Comparison of ENCODE assay signal across 8 mouse cellular contexts in genomic region chr8:109779431-109780228, GRCm38 (mm10). TPM values are rescaled to one million over a fixed set of nuclear protein-coding genes. Genes with fewer than 3 reads are reported as not detected.
DNase-seq lines count a peak whose midpoint lies in the region; ATAC-seq and TF ChIP-seq lines count a peak whose summit lies in the region.

No protein-coding gene starts in this region.

- peak overlapping the region; percentile 94 for H3K4me3 ChIP-seq in C2C12 (ENCODE audit: insufficient read depth, poor library complexity, severe bottlenecking)
- H3K4me3 ChIP-seq in forebrain, embryonic 13.5 days, result peak overlapping the region; percentile 98
- peak overlapping the region; percentile 98 for H3K4me3 ChIP-seq in liver, embryonic 12.5 days
- peak overlapping the region; percentile 87 for H3K4me3 ChIP-seq in olfactory bulb, adult 2 months (ENCODE audit: insufficient read depth, low read depth, low read length)

- no peaks in the 10 kb centered on the region for H3K9me3 ChIP-seq in forebrain, embryonic 13.5 days (replicated peaks)
- H3K9me3 ChIP-seq in liver, embryonic 12.5 days (replicated peaks), result no peaks in the 10 kb centered on the region

- peak overlapping the region; percentile 93 for H3ac ChIP-seq in C2C12 (ENCODE audit: control insufficient read depth, insufficient read length, low read depth)

- TF ChIP-seq CTCF in C2C12 (IDR thresholded peaks at IDR 0.05; ENCODE audit: control insufficient read depth, insufficient read depth, insufficient read length), result no peak
- no peak for TF ChIP-seq CTCF in olfactory bulb, adult 2 months (IDR thresholded peaks at IDR 0.05; ENCODE audit: insufficient read depth, low read depth, low read length)

- H3K27me3 ChIP-seq in C2C12 (ENCODE audit: control insufficient read depth, insufficient read depth, insufficient read length), result no peaks in the 10 kb centered on the region
- peaks cover 12% of the 10 kb centered on the region for H3K27me3 ChIP-seq in forebrain, embryonic 13.5 days
- H3K27me3 ChIP-seq in liver, embryonic 12.5 days (replicated peaks), result peaks cover 13% of the 10 kb centered on the region

- peak overlapping the region; percentile 97; the same call in 1 of the 2 replicates for H3K27ac ChIP-seq in forebrain, embryonic 13.5 days
- peak overlapping the region; percentile 97 for H3K27ac ChIP-seq in liver, embryonic 12.5 days
- H3K27ac ChIP-seq in olfactory bulb, adult 2 months (ENCODE audit: insufficient read depth, low read depth, low read length), result no peak overlapping the region; the same call in 1 of the 2 replicates

- WGBS in forebrain, embryonic 13.5 days, result 25% methylated on average over 24 of the region's 24 CpGs
- 16% methylated on average over 24 of the region's 24 CpGs for whole genome bisulfite sequencing in liver, embryonic 12.5 days (ENCODE audit: insufficient replicate concordance)
- WGBS in olfactory bulb, adult 2 months, result 16% methylated on average over 24 of the region's 24 CpGs

- no peak for ATAC-seq in forebrain, embryonic 13.5 days
- no peak for ATAC-seq in liver, embryonic 12.5 days

- peaks cover 61% of the 10 kb centered on the region for H3K79me2 ChIP-seq in C2C12 (ENCODE audit: control insufficient read depth, insufficient read depth)

- DNase-seq in cerebellum, adult 18-20 months, result peak; percentile 3 to 15
- no peak for DNase-seq in cerebellum, adult 11 months
- DNase-seq in right cerebral cortex, postnatal 25 days, result no peak
- no peak for DNase-seq in urinary bladder, adult 2 months (ENCODE audit: low spot score)

- peaks cover 56% of the 10 kb centered on the region for H3K79me3 ChIP-seq in C2C12 (ENCODE audit: low read depth)

- no peaks in the 10 kb centered on the region for H3K36me3 ChIP-seq in C2C12 (ENCODE audit: control insufficient read depth, insufficient read depth)
- H3K36me3 ChIP-seq in forebrain, embryonic 13.5 days (ENCODE audit: poor library complexity, severe bottlenecking), result no peaks in the 10 kb centered on the region
- no peaks in the 10 kb centered on the region for H3K36me3 ChIP-seq in liver, embryonic 12.5 days

- no peak for TF ChIP-seq POLR2A in olfactory bulb, adult 2 months (IDR thresholded peaks at IDR 0.05; ENCODE audit: insufficient read depth, low read depth, low read length)

- peak overlapping the region; percentile 91 for H3K4me2 ChIP-seq in forebrain, embryonic 13.5 days
- H3K4me2 ChIP-seq in liver, embryonic 12.5 days, result peak overlapping the region; percentile 93

- H3K9ac ChIP-seq in forebrain, embryonic 13.5 days, result peak overlapping the region; percentile 96
- peak overlapping the region; percentile 96 for H3K9ac ChIP-seq in liver, embryonic 12.5 days

- peaks cover 17% of the 10 kb centered on the region for H3K4me1 ChIP-seq in forebrain, embryonic 13.5 days
- H3K4me1 ChIP-seq in liver, embryonic 12.5 days, result peaks cover 45% of the 10 kb centered on the region
- H3K4me1 ChIP-seq in olfactory bulb, adult 2 months (ENCODE audit: control insufficient read depth, insufficient read depth, low read length), result no peaks in the 10 kb centered on the region

TF ChIP-seq in C2C12, 6 proteins besides CTCF, POLR2A, EP300 and RAD21:
- TF ChIP-seq MYOD1 (IDR thresholded peaks at IDR 0.05; ENCODE audit: control insufficient read depth, insufficient read length, low read depth) (no peak), FOSL1 (IDR thresholded peaks at IDR 0.05; ENCODE audit: insufficient read depth, low read length, poor library complexity, severe bottlenecking) (no peak), CEBPB (IDR thresholded peaks at IDR 0.05; ENCODE audit: low read depth) (no peak), MYOG (IDR thresholded peaks at IDR 0.05; ENCODE audit: control insufficient read depth, extremely low read depth, insufficient read length) (no peak), USF1 (IDR thresholded peaks at IDR 0.05; ENCODE audit: low read depth) (no peak), MAX (IDR thresholded peaks at IDR 0.05) (no peak)

RNA-seq across cellular contexts. Expression of gene Ap1g1, which starts 1.3 kb away (rescaled TPM):
- polyA plus RNA-seq in C2C12 (2012; fragmentation: generic; extraction: Trizol), result 25.6 TPM
- 45.7 and 50.6 TPM in 2 replicates for polyA plus RNA-seq in forebrain, embryonic 13.5 days (2015; fragmentation: Nextera tagmentation; extraction: Ambion mirVana)
- 25.8 and 25.9 TPM in 2 replicates for polyA plus RNA-seq in liver, embryonic 12.5 days (2016; fragmentation: Nextera tagmentation; extraction: Ambion mirVana)
- polyA plus RNA-seq in olfactory bulb, adult 2 months (2012; ENCODE audit: insufficient read depth, insufficient read length, low replicate concordance, missing spikeins), result not detected in 2 replicates
- 58.7 TPM in 2 replicates for polyA plus RNA-seq in urinary bladder, adult 2 months (2012; rRNA removed)

RNA-seq across cellular contexts. Expression of gene Atxn1l, which starts 42.1 kb away (rescaled TPM):
- 12.0 TPM for polyA plus RNA-seq in C2C12 (2012; fragmentation: generic; extraction: Trizol)
- 4.0 and 4.6 TPM in 2 replicates for polyA plus RNA-seq in forebrain, embryonic 13.5 days (2015; fragmentation: Nextera tagmentation; extraction: Ambion mirVana)
- polyA plus RNA-seq in liver, embryonic 12.5 days (2016; fragmentation: Nextera tagmentation; extraction: Ambion mirVana), result 3.9 and 4.6 TPM in 2 replicates
- polyA plus RNA-seq in olfactory bulb, adult 2 months (2012; ENCODE audit: insufficient read depth, insufficient read length, low replicate concordance, missing spikeins), result not detected in 2 replicates
- 11.3 and 13.7 TPM in 2 replicates for polyA plus RNA-seq in urinary bladder, adult 2 months (2012; rRNA removed)

Comparison
In these comparisons a context has a peak if more than half of its experiments do, and no peak if none do; other contexts are left out.
1. DNase-seq: peak in cerebellum, adult 18-20 months (2 of 2); none in cerebellum, adult 11 months (single experiment), right cerebral cortex, postnatal 25 days (single experiment) and urinary bladder, adult 2 months (single experiment).
2. Peak in every context shown above with its lines, with median percentiles within 50 percentile points of each other: H3K4me3 ChIP-seq.